Mouse (Mus musculus): ENCODE measurements around the gene Hsfy2. TPM values are rescaled to one million over a fixed set of nuclear protein-coding genes. Genes with fewer than 3 reads are reported as not detected.

The Hsfy2 gene
- polyA plus RNA-seq (2015; fragmentation: Nextera tagmentation; extraction: Ambion mirVana), result not detected in 2 replicates

- no peak for ATAC-seq (ENCODE audit: insufficient read depth, low FRiP score, low read depth)
- H3K4me2 ChIP-seq, result no peak within 1 kb of the TSS
- no peaks in the 10 kb centered on the region for H3K36me3 ChIP-seq
- H3K4me3 ChIP-seq (replicated peaks), result no peak within 1 kb of the TSS
- H3K4me1 ChIP-seq, result no peaks in the 10 kb centered on the region
- H3K9me3 ChIP-seq, result no peaks in the 10 kb centered on the region
- no peak within 1 kb of the TSS for H3K27ac ChIP-seq
- H3K9ac ChIP-seq, result no peak within 1 kb of the TSS
- WGBS, result 72% methylated on average over 2 of the region's 2 CpGs
- no peaks in the 10 kb centered on the region for H3K27me3 ChIP-seq (replicated peaks)
Measured at GRCm38 (mm10) chr1:56637335-56637734, at the start of gene Hsfy2. Gene Hsfy2, minus strand, starts transcription at chr1:56637435.

DNA sequence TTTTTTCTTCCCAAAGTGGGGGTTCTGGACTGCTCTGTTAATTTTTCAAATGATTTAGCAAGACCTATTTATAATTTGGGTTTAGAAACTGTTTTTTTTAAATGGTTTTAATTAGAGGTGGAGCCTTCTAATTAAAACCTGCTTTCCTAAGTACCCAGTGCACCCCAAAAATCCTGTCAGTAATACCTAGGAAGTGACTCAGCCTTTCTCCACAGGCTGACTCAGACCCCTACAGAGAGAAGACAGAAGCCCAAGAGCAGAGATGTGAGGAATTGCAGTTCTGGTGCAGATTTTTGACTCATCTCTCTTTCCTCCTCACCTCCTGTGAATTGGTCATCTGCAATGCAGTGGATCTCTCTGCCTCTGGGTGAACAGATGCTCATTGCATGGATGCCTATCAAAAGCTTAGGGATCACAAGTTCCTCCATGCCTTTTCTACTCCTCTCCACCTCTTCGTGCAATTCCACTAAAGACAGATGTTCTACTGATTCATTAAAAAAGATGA lies 47.9 kb upstream of the Hsfy2 start:
- no peak for ATAC-seq (ENCODE audit: insufficient read depth, low FRiP score, low read depth)

DNA sequence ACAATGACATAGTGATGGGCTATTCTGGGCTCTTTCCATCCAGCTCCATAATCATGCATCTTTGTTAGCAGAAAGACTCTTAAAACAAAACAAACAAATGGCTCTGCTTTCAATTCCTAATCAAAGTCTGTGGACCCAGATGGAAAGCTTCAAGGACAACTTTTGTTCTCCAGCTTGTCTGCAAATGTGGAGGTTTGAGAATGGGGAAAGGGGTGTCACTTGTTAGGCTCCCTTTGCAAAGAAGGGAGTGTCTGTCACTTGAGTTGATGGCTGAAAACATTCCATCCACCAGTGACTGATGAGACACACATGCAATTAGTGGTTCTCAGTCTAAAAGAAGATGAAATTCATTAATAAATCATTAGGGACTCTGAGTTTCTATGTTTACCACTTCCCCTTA lies 47.3 kb upstream of the Hsfy2 start:
- Histone ChIP-seq H3K27me3 (replicated peaks) (no peaks in the 10 kb centered on the region), H3K4me3 (replicated peaks) (no peak overlapping the region), H3K4me2 (no peak overlapping the region), H3K4me1 (no peaks in the 10 kb centered on the region), H3K9me3 (no peaks in the 10 kb centered on the region), H3K9ac (no peak overlapping the region), H3K27ac (no peak overlapping the region), H3K36me3 (no peaks in the 10 kb centered on the region)
- no peak for ATAC-seq (ENCODE audit: insufficient read depth, low FRiP score, low read depth)

More for the DNA sequence above, 47.9 kb upstream of the Hsfy2 start:
- Histone ChIP-seq H3K36me3 (no peaks in the 10 kb centered on the region), H3K27ac (no peak overlapping the region), H3K4me3 (replicated peaks) (no peak overlapping the region), H3K9ac (no peak overlapping the region), H3K9me3 (no peaks in the 10 kb centered on the region), H3K4me1 (no peaks in the 10 kb centered on the region), H3K4me2 (no peak overlapping the region), H3K27me3 (replicated peaks) (no peaks in the 10 kb centered on the region)
- WGBS, result 83% methylated on average over 1 of the region's 1 CpGs

DNA sequence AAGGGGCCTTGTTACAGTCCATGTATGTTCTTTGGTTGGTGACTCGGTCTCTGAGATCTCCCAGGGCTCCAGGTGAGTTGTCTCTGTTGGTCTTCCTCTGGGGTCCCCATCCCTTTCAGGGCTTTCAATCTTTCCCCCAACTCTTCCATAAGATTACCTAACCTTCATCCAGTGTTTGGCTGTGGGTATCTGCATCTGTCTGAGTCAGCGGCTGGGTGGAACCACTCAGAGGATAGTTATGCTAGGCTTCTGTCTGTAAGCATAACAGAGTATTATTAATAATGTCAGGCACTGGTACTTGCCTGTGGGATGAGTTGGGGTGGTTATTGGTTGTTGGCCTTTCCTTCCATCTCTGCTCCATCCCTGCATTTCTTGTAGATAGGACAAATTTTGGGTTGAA lies 44.0 kb upstream of the Hsfy2 start:
- H3K9me3 ChIP-seq, result no peaks in the 10 kb centered on the region
- no peak for ATAC-seq (ENCODE audit: insufficient read depth, low FRiP score, low read depth)
- no peak overlapping the region for H3K4me2 ChIP-seq
- no peaks in the 10 kb centered on the region for H3K4me1 ChIP-seq
- no peak overlapping the region for H3K27ac ChIP-seq
- H3K36me3 ChIP-seq, result no peaks in the 10 kb centered on the region
- no peak overlapping the region for H3K9ac ChIP-seq
- no peaks in the 10 kb centered on the region for H3K27me3 ChIP-seq (replicated peaks)
- no peak overlapping the region for H3K4me3 ChIP-seq (replicated peaks)
- 87% methylated on average over 2 of the region's 2 CpGs for WGBS

- no peak overlapping the region for H3K4me2 ChIP-seq
- WGBS, result 53% methylated on average over 2 of the region's 2 CpGs
- H3K27me3 ChIP-seq (replicated peaks), result no peaks in the 10 kb centered on the region
- H3K27ac ChIP-seq, result no peak overlapping the region
- H3K9ac ChIP-seq, result no peak overlapping the region
- no peaks in the 10 kb centered on the region for H3K4me1 ChIP-seq
- no peaks in the 10 kb centered on the region for H3K36me3 ChIP-seq
- H3K9me3 ChIP-seq, result no peaks in the 10 kb centered on the region
- no peak for ATAC-seq (ENCODE audit: insufficient read depth, low FRiP score, low read depth)
- H3K4me3 ChIP-seq (replicated peaks), result no peak overlapping the region
Measured at GRCm38 (mm10) chr1:56675253-56675652, 38.0 kb upstream of the Hsfy2 start.

GRCm38 (mm10) chr1:56674601-56675000 lies 37.4 kb upstream of the Hsfy2 start:
- no peaks in the 10 kb centered on the region for H3K36me3 ChIP-seq
- H3K9ac ChIP-seq, result no peak overlapping the region
- ATAC-seq (ENCODE audit: insufficient read depth, low FRiP score, low read depth), result no peak
- WGBS, result 87% methylated on average over 3 of the region's 3 CpGs
- no peak overlapping the region for H3K4me3 ChIP-seq (replicated peaks)
- H3K4me2 ChIP-seq, result no peak overlapping the region
- H3K9me3 ChIP-seq, result no peaks in the 10 kb centered on the region
- H3K27ac ChIP-seq, result no peak overlapping the region
- no peaks in the 10 kb centered on the region for H3K27me3 ChIP-seq (replicated peaks)
- H3K4me1 ChIP-seq, result no peaks in the 10 kb centered on the region

DNA sequence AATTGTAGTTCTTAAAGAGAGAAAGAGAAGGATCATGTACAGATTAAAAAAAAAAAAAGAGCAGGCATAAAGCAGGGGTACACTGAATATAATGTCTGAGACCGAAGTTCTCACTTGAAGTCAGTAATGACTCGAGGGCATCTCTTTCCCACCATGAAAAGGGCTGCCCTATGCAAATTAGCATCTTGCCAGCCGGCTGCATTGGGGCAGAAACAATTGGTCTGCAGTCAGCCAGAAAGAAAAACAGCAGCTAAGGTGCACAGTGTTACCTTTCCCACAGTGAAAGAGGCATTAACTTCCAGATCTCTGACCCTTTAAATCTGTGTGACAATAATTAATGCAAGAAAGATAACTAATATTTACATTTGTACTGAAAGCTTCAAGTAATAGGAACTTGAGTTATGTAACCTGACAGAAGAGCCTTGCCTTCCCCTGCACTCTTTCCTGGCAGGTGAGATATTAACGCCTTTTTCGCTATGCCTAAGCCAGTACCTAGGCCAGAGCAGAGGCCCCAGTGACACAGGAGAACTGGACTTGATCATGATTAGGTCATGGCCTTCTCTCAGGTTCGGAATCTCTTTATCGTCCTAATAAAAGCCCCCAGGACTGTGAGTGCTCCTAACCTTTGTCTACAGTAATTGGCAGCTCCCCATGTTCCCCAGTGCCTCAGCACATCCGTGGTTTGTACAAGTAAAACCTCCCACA lies 34.2 kb upstream of the Hsfy2 start:
- 33% methylated on average over 8 of the region's 8 CpGs for WGBS
- ATAC-seq (ENCODE audit: insufficient read depth, low FRiP score, low read depth), result no peak
- H3K27ac ChIP-seq, result no peak overlapping the region
- H3K4me1 ChIP-seq, result no peaks in the 10 kb centered on the region
- no peak overlapping the region for H3K4me2 ChIP-seq
- H3K27me3 ChIP-seq (replicated peaks), result no peaks in the 10 kb centered on the region
- no peak overlapping the region for H3K4me3 ChIP-seq (replicated peaks)
- no peaks in the 10 kb centered on the region for H3K36me3 ChIP-seq
- H3K9me3 ChIP-seq, result no peaks in the 10 kb centered on the region
- H3K9ac ChIP-seq, result no peak overlapping the region

DNA sequence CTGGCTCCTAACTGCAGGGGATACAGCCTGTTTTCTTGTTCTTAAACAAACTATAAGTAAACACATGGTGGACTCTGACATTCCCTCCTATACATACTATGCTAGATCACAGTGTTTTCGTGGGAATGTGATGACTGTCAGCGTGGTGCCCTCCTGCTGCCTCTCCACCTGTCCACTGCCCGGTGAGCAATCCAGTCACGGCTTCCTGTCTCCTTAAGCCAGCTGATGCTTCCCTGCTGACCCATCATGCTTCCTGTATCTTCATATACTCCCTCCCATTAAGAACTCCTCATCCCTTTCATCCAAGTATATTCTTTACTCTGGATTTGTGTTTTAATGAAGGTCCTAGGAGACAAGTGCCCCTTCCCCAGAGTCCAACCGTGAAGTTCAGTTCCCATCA lies 33.3 kb upstream of the Hsfy2 start:
- no peak overlapping the region for H3K9ac ChIP-seq
- no peak for ATAC-seq (ENCODE audit: insufficient read depth, low FRiP score, low read depth)
- no peak overlapping the region for H3K4me2 ChIP-seq
- H3K36me3 ChIP-seq, result no peaks in the 10 kb centered on the region
- H3K4me3 ChIP-seq (replicated peaks), result no peak overlapping the region
- H3K27me3 ChIP-seq (replicated peaks), result no peaks in the 10 kb centered on the region
- H3K4me1 ChIP-seq, result no peaks in the 10 kb centered on the region
- H3K27ac ChIP-seq, result no peak overlapping the region
- 79% methylated on average over 5 of the region's 5 CpGs for WGBS
- H3K9me3 ChIP-seq, result no peaks in the 10 kb centered on the region

DNA sequence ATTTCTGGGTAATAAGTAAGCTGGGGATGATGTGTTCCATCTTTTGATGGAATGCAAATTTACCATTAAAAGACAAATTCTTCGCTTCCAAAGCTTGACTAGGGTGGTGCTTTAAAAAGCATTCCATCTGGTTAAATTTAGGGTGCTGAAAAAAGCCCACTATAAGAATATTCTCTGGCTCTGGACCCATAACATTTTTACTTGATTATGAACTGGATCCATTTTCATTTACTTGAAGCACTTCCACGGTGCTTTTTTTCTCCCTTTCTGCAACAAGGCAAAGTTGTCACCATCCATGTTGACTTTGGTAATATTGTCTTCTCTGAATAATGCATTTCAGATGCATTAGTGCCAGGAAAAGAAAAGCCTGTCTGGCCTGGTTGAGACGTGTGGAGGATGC lies 27.4 kb upstream of the Hsfy2 start:
- H3K27me3 ChIP-seq (replicated peaks), result no peaks in the 10 kb centered on the region

DNA sequence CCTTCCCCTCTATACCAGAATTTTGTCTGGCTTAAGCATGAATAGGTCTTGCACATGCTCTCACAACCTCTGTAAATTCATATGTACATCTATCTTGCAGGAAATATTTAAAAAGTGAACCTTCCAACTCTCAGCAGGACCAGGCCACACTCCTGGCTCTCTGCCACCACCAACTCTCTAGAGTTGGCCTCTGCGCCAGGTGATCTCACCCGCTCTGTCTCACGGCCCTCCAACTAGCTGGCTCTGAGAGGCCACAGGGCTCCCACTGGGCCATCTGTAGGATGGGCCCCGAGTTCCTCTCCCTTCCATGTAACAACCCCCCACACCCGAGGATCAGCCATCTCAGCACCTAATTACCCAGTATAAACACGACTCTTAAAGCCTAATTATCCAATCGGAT lies 10.4 kb downstream of the Hsfy2 start:
- Histone ChIP-seq H3K27me3 (replicated peaks) (no peaks in the 10 kb centered on the region), H3K36me3 (no peaks in the 10 kb centered on the region), H3K4me2 (no peak overlapping the region), H3K27ac (no peak overlapping the region), H3K9ac (no peak overlapping the region), H3K4me3 (replicated peaks) (no peak overlapping the region), H3K9me3 (no peaks in the 10 kb centered on the region), H3K4me1 (no peaks in the 10 kb centered on the region)
- ATAC-seq (ENCODE audit: insufficient read depth, low FRiP score, low read depth), result no peak
- WGBS, result 75% methylated on average over 7 of the region's 7 CpGs

More for the DNA sequence above, 27.4 kb upstream of the Hsfy2 start:
- no peak for ATAC-seq (ENCODE audit: insufficient read depth, low FRiP score, low read depth)
- H3K36me3 ChIP-seq, result no peaks in the 10 kb centered on the region
- no peak overlapping the region for H3K4me3 ChIP-seq (replicated peaks)
- no peaks in the 10 kb centered on the region for H3K9me3 ChIP-seq
- no peaks in the 10 kb centered on the region for H3K4me1 ChIP-seq
- WGBS, result 78% methylated on average over 3 of the region's 3 CpGs
- H3K27ac ChIP-seq, result no peak overlapping the region
- no peak overlapping the region for H3K4me2 ChIP-seq
- no peak overlapping the region for H3K9ac ChIP-seq

GRCm38 (mm10) chr1:56624304-56624703 lies 12.9 kb downstream of the Hsfy2 start:
- 78% methylated on average over 3 of the region's 3 CpGs for WGBS
- no peak overlapping the region for H3K27ac ChIP-seq

GRCm38 (mm10) chr1:56612384-56612783 lies 24.9 kb downstream of the Hsfy2 start:
- no peak overlapping the region for H3K4me3 ChIP-seq (replicated peaks)
- H3K4me2 ChIP-seq, result no peak overlapping the region
- H3K9me3 ChIP-seq, result no peaks in the 10 kb centered on the region
- WGBS, result 80% methylated on average over 1 of the region's 1 CpGs
- H3K4me1 ChIP-seq, result no peaks in the 10 kb centered on the region
- no peak overlapping the region for H3K9ac ChIP-seq
- H3K27me3 ChIP-seq (replicated peaks), result no peaks in the 10 kb centered on the region
- ATAC-seq (ENCODE audit: insufficient read depth, low FRiP score, low read depth), result no peak
- H3K36me3 ChIP-seq, result no peaks in the 10 kb centered on the region
- no peak overlapping the region for H3K27ac ChIP-seq

More at GRCm38 (mm10) chr1:56624304-56624703, 12.9 kb downstream of the Hsfy2 start:
- Histone ChIP-seq H3K9ac (no peak overlapping the region), H3K9me3 (no peaks in the 10 kb centered on the region), H3K4me2 (no peak overlapping the region), H3K4me3 (replicated peaks) (no peak overlapping the region), H3K36me3 (no peaks in the 10 kb centered on the region), H3K4me1 (no peaks in the 10 kb centered on the region), H3K27me3 (replicated peaks) (no peaks in the 10 kb centered on the region)
- no peak for ATAC-seq (ENCODE audit: insufficient read depth, low FRiP score, low read depth)

Data from stomach, embryonic 15.5 days (tissue).